Mouse (Mus musculus) bone marrow macrophage, adult 2 months (primary cell): ENCODE results near the gene Cdc25a.

Experiments used
- CTCF ChIP-seq: IDR thresholded peaks from 2 replicates; pipeline ENCODE4 v1.5.1; 2012; ENCODE audit warnings: low read depth, mild to moderate bottlenecking, low read length, moderate library complexity
- POLR2A ChIP-seq: IDR thresholded peaks from 2 replicates; pipeline ENCODE4 v1.6.1; 2012; ENCODE audit warnings: mild to moderate bottlenecking, low read depth, low read length, borderline replicate concordance

DNA sequence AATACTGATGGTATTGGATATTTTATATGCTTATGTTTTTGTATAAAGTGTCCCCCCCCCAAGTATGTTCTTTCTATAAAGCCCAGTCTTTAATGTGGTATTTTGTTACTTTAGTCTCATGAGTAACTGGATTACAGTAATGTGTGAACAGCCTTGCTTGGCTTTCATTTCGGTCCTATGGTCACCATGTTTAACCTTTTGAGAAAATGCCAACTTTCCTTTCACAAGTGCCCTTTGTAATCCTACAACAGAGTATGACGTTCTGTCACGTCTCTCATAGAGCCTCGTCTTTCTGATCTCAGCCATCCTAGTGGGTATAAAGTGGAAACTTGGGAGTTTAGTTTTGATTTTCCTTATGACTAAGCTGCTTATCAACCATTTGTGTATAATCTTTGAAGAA is 67.4 kb downstream of the Cdc25a start:
- TF ChIP-seq CTCF (no peak), POLR2A (no peak)
